Mouse (Mus musculus) 3T3-L1 (cell line): Measurements from ENCODE around the gene Pde4d.
A peak's percentile ranks its signal among the peaks of the same experiment; 100 is the strongest.

ENCODE experiments used
- DNase-seq: peaks from one replicate; pipeline ENCODE4 v3.0.0-alpha.2; 2015; ENCODE audit warnings: low read depth, low spot score

Pde4d gene

GRCm38 (mm10) chr13:109491829-109492228 lies 1042.1 kb downstream of the Pde4d start:
- DNase-seq: no peak

DNA sequence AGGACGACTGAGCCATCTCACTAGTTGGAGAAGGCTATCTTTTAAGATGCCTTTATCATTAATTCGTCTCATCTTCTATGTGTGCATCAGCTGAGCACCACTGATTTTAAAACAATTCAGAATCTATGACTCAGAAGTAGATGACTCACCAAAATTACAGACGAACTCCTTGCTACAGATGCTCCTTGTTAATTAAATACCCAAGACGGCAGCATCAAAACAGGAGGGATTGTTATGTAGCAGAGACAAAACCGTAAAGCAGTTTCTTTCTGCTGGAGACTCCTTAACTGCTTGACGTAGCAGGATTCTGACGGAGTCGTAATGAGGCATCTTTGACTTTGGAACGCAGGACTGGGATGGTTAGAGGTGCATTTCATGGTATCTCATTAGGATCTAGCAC lies 1050.6 kb downstream of the Pde4d start:
- DNase-seq: peak; percentile 11

DNA sequence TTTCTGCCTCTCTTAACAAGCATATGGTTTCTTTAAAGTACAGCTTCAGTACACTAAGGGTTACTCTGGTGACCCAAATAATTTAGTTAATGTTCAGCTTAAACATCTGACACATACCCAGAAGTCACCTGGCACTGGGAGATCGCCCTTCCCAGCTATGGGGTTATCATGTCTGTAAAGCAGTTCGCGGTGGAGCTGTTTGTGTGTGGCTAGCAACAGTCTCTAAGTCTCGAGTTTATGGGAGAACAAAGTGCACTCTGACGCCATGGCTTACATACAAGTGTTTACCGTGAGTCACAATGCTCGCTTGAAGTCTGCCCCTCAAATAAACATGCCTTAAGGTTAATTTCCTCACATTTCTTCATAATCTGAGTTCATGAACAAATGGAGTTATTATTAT lies 1053.0 kb downstream of the Pde4d start:
- DNase-seq: no peak

GRCm38 (mm10) chr13:109506754-109507153 lies 1057.0 kb downstream of the Pde4d start:
- no peak for DNase-seq

DNA sequence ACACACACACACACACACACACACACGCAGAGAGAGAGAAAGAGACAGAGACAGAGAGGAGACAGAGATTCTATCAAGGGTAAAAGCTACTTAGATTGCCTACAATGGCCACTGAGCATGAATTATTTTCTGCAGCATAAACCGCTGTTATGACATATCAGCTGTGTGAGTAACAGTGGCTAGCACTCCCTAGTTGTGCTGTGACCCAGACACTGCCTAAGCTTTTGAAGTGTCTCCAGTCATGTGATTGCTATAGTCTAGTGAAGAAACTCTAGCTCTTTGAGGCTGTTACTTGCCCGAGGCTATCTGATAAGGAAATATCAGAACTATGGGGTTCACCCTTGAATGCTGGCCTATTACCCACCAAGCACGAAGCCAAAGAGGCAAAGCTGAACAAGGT lies 1058.7 kb downstream of the Pde4d start:
- no peak for DNase-seq

GRCm38 (mm10) chr13:109518194-109518593 lies 1068.4 kb downstream of the Pde4d start:
- DNase-seq: no peak

- peak; percentile 32 for DNase-seq
These were observed 1069.7 kb downstream of the Pde4d start for GRCm38 (mm10) chr13:109519485-109519884.

DNA sequence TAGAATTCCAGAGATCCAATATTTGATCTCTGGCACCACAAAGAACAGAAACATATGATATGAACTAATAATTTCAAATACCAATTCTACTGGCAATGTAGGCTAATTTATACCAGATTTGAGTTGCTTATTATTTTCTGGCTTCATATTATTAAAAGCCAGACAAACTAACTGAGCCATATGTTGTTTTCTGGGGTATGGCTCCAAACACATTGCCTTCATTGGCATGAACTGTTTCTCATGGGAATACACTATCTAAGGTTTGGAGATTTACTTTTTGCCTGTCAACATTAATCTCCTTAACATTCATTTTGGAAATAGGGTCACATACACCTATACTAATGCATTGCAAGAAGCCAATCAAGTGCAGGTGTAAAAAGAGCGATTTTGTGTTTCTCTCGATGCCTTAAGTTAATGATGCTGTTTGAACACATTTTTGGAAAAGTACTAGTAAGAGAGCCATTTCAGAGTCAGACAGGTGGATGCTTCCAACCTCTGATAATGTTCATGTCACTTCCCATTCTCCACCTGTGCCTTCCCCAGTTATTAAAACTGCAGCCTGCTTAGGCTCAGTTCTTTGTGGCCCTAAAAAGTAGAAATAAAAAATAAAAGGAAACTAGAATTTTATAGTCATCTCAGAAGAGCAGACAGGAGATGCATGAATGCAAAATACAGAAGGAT lies 1070.4 kb downstream of the Pde4d start:
- no peak for DNase-seq

GRCm38 (mm10) chr13:109533838-109534523 lies 1084.2 kb downstream of the Pde4d start:
- no peak for DNase-seq

DNA sequence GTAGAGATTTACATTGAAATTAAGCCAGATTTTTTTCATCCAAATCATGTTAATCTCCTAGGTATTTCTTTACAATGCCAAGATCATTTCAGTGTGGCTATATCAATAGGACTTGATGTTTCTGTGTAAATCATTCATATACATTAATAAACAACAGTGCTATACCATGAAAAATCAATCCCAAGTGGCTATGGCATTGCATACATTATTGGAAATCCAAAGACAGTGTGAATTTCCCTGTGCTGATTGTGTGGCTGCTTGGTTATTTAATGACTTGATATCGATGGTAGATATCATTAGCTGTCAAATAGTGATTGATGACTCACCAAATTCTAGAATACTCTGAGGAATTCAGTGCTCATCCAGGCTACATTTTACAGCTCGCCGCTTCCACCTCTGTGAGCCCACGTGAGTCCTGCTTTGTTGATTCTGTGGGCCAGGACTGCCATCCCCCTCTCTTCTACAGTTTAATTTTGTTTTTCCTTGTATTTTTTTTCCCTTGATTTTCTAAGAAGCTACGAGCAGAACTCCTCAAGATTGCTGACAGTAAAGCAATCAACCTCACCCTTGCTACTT lies 1085.0 kb downstream of the Pde4d start:
- DNase-seq: no peak

GRCm38 (mm10) chr13:109536636-109537035 lies 1086.9 kb downstream of the Pde4d start:
- DNase-seq: peak; percentile 73

DNA sequence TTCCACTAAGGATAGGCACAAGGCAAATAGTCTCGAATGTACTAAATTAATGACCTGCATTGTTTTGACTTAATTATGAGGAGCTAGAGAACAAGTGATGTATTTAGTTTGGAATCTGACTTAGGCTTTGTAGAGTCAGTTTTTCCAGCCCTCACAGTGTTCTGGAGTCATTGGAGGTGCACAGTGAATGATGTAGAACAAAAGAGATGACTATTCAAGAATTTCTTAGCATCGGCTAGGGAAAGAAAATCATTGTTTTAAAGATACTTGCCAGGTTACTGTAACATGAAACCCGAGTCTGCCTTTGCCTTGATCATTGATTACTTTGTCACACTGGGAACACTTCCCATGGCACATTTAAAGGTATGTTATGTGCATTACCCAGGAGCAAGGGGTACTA lies 1089.6 kb downstream of the Pde4d start:
- DNase-seq: no peak

DNA sequence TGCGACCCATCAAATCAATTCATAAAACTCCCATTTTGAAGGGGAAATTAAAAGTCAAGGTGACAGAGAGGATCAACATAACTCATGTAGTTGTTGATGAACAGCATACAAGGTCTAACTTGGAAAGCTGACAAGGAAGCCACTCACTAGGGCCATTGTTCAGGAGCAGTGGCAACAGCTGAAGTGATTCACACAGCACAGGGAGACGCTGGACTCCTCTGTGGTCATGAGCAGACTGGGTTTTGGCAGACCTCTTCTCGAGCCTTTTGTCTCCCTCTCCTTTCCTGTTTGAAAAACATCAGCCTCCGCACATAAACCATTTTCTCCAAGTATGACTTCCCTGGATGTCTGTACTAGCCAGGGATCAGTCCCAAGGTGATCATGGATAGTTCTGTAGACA lies 1094.9 kb downstream of the Pde4d start:
- DNase-seq: peak; percentile 48

GRCm38 (mm10) chr13:109546337-109546736 lies 1096.6 kb downstream of the Pde4d start:
- no peak for DNase-seq

DNA sequence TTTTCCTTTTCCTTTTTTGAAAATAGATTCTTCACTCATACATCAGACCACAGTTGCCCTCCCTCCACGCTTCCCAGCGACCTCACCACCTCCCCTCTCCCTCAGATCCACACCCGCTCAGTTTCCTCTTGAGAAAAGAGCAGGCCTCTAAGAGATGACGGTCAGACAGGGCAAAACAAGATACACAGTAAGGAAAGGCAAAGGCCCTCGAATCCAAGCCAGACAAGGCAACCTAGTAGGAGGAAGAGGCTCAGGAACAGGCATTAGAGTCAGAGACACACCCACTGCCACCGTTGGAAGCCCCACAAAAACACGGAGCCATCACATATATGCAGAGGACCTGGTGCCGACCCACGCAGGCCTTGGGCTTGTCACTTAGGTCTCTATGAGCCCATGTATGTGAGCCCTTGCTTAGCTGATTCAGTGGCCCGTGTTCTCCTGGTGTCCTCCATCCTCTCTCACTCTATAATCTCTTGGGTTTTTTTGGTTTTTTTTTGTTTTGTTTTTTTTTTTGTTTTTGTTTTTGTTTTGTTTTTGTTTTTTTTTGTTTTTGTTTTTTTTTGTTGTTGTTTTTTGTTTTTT lies 1097.3 kb downstream of the Pde4d start:
- no peak for DNase-seq

GRCm38 (mm10) chr13:109547700-109548099 lies 1098.0 kb downstream of the Pde4d start:
- DNase-seq: peak; percentile 93

- peak; percentile 36 for DNase-seq
These were observed 1098.5 kb downstream of the Pde4d start for GRCm38 (mm10) chr13:109548263-109548662.

GRCm38 (mm10) chr13:109548771-109549555 lies 1099.2 kb downstream of the Pde4d start:
- DNase-seq: no peak

- DNase-seq: no peak
These were observed 1102.1 kb downstream of the Pde4d start for GRCm38 (mm10) chr13:109551836-109552235.

- no peak for DNase-seq
These were observed 1105.8 kb downstream of the Pde4d start for GRCm38 (mm10) chr13:109555513-109555912.

DNA sequence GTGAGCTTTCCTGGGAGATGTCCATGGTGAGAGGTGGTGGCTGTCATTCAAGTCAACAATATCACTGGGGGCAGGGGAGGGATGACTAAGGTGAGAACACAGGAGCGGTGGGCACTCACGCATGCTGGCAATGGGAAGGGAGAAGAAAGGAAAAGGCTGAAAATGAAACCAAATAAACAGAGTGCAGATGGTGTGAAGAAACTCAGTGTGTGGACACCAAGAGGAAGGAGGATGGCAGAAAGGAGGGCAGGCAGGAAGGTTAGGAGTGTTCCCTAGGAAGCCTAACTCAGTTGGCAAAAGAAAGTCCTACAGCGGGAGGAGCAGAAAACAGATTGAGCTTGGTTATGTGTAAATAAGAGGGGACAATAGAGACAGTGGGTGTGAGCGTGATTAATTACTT lies 1107.1 kb downstream of the Pde4d start:
- DNase-seq: no peak
